Mouse (Mus musculus) olfactory bulb, adult 2 months (tissue): ENCODE results near the gene Erg. TPM values are rescaled to one million over a fixed set of nuclear protein-coding genes. Genes with fewer than 3 reads are reported as not detected.

ENCODE experiments used
- H3K27ac ChIP-seq: fragments of 200-500 bp; 2 replicates; pipeline ENCODE4 v1.5.1; 2012; ENCODE audit warnings: low read depth, low read length; ENCODE audit not compliant: insufficient read depth
- H3K4me1 ChIP-seq: fragments of 200-500 bp; 2 replicates; pipeline ENCODE4 v1.6.1; 2012; ENCODE audit warnings: low read length; ENCODE audit not compliant: control insufficient read depth, insufficient read depth
- H3K4me3 ChIP-seq: fragments of 200-500 bp; 2 replicates; pipeline ENCODE4 v1.5.1; 2012; ENCODE audit warnings: mild to moderate bottlenecking, low read depth, low read length, moderate library complexity; ENCODE audit not compliant: insufficient read depth
- CTCF ChIP-seq: fragments of 200-500 bp; IDR thresholded peaks from 2 replicates; pipeline ENCODE4 v1.5.1; 2012; ENCODE audit warnings: low read depth, mild to moderate bottlenecking, low read length, moderate library complexity; ENCODE audit not compliant: insufficient read depth
- POLR2A ChIP-seq: fragments of 200-500 bp; IDR thresholded peaks from 2 replicates; pipeline ENCODE4 v1.6.1; 2012; ENCODE audit warnings: mild to moderate bottlenecking, low read depth, low read length, moderate library complexity; ENCODE audit not compliant: insufficient read depth
- WGBS: fragments of 180-500 bp; shearing (Covaris S2); methylation state at CpG from one replicate; pipeline ENCODE4 v1.1.7; 2018; 5-methylcytosine and 5-hydroxymethylcytosine counted together
- polyA plus RNA-seq: library from polyadenylated mRNA; stranded (reverse); fragments of >200 nt; gene quantifications from 2 replicates; pipeline ENCODE4 v1.2.4, GENCODE M21; 2012; ENCODE audit warnings: low replicate concordance; ENCODE audit not compliant: missing spikeins, insufficient read depth, insufficient read length

The Erg gene
- polyA plus RNA-seq, 1 experiment, result not detected

DNA sequence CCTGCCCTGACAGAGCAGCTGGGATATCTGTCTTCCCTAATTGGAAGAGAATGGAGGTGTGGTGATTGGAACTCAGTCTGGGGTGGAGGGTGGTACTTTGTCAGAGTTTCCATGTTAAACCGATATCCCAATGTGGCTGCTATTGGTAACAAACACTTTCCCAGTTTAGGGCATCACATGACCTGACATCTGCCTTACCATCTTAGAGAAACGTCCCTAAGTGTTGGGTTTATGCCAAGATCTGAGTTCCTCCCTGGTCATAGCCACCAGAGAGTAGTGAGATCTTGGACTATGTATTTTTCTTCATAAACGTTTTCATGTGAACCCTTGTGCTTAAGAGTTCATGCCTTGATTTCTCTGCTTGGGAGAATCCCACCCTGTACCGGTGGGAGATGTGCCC lies 144.4 kb downstream of the Erg start:
- Histone ChIP-seq H3K27ac (no peak overlapping the region), H3K4me1 (peaks cover 4% of the 10 kb centered on the region), H3K4me3 (no peak overlapping the region)
- TF ChIP-seq POLR2A (no peak), CTCF (no peak)
- 69% methylated on average over 4 of the region's 4 CpGs for WGBS

DNA sequence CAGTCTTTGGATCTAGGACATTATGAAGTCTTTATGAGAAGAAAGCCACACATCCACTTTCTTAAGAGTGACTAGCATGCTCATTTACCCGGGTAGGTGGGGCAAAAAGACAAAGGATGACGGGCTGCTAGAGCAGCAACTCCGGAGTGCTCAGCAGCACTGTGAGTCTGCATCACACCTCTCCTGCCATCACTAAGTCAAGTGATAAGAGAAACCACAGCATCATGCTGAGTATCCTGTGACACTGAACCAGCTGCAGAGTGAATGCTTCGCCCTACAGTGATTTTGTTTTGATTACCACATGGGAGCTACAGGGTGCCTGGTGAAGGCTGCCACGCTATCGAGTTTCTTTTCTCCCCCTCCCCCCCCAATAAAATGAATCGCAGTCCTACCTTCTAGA lies 145.2 kb downstream of the Erg start:
- TF ChIP-seq POLR2A (no peak), CTCF (no peak)

DNA sequence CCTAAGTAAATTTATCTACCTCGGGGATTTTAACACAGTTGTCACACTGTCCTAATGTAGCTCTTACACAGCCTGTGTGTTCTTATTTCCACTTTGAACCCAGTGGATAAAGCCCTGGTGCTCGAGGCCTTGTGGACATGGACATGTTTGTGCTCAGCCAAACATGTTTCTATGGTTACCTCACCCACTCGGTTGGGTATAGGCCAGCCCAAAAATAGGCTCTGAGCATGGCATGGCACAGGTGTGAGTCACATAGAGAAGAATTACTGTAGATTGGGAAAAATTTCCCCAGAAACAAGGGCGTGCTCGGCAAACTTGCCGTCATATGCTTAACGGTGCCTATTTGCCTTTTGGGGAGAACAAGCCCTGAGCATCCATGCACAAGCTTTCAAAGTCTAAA lies 146.1 kb downstream of the Erg start:
- Histone ChIP-seq H3K4me3 (no peak overlapping the region), H3K4me1 (peaks cover 6% of the 10 kb centered on the region), H3K27ac (no peak overlapping the region)
- WGBS, result 40% methylated on average over 7 of the region's 7 CpGs
- TF ChIP-seq POLR2A (no peak), CTCF (no peak)

More for the DNA sequence above, 145.2 kb downstream of the Erg start:
- no peak overlapping the region for H3K4me3 ChIP-seq
- no peak overlapping the region for H3K27ac ChIP-seq
- H3K4me1 ChIP-seq, result peaks cover 6% of the 10 kb centered on the region
- WGBS, result 63% methylated on average over 7 of the region's 7 CpGs

DNA sequence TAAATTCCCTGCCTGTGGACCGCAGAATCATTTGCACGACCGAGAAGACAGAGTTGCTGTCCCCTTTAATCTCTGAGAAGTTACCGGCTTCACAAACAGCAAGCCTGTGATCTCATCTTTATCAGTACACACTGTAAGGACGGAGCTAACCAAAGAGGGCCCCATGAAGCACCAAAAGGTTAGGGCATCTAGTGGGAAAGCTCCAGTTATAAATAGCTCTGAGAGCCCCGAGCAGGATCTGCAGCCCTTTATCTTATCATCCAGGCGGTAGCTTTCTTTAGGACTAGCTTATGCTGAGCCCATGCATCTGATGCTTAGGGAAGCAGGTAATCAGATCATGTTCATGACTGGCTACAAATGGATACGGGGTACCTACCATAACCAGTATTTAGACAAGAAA lies 146.6 kb downstream of the Erg start:
- H3K4me1 ChIP-seq, result peaks cover 6% of the 10 kb centered on the region
- TF ChIP-seq CTCF, result no peak
- no peak for TF ChIP-seq POLR2A
- H3K4me3 ChIP-seq, result no peak overlapping the region
- 77% methylated on average over 8 of the region's 8 CpGs for WGBS
- H3K27ac ChIP-seq, result no peak overlapping the region

DNA sequence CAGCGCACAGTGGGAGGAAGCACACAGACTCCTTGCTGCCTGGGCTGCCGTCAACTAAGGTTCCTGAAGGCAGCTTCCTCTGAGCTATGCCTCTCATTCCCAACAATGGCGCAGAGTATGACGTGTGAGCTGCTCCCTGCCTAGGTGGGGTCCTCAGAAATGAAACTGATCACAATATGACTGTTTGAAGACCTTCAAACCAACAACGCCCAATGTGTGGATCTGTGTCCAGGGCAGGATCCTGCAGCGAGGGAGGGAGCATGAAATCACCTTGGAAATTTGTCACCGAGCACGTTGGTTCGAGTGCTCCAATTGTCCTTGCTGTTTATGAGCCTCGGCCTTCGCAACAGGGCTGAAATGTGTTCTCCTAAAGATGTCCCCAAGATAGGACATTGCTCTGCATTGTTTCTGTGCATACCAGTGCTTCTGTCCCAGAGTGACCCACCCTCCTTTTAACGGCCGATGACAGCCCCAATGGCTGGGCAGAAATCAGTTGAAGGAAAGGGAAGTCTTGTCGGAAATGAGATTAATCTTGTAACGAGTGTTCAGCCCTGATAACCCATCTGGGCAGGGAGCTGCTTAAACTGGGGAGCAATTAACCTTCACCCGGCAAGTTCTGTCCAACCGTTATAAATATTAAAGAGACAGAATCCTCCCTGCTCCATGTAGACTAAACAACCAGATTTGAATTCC lies 147.4 kb downstream of the Erg start:
- WGBS, result 89% methylated on average over 17 of the region's 17 CpGs

DNA sequence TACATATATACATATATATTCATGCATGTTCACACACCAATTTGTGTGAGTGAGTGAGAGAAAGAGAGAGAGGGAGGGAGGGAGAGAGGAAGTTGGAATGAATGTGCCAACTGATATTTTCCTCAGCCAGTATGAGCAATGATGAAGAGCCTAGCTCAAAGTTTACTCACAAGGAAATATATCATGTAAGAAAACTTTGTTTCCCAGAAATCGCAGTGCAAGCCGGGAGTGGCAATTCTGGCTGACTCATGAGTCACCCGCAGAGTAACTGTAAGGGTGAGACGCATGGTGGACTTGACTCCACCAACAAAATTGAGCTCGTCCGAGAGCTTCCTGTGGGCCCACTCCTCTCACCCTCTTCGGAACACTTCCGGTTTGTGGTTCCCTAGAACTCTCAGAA lies 149.8 kb downstream of the Erg start:
- WGBS, result 76% methylated on average over 8 of the region's 8 CpGs
- H3K4me1 ChIP-seq, result peaks cover 9% of the 10 kb centered on the region
- no peak overlapping the region for H3K27ac ChIP-seq
- TF ChIP-seq POLR2A, result no peak
- TF ChIP-seq CTCF, result no peak
- no peak overlapping the region for H3K4me3 ChIP-seq

More for the DNA sequence above, 147.4 kb downstream of the Erg start:
- H3K4me3 ChIP-seq, result no peak overlapping the region
- H3K4me1 ChIP-seq, result peaks cover 6% of the 10 kb centered on the region
- TF ChIP-seq CTCF, result no peak
- no peak for TF ChIP-seq POLR2A
- no peak overlapping the region for H3K27ac ChIP-seq

DNA sequence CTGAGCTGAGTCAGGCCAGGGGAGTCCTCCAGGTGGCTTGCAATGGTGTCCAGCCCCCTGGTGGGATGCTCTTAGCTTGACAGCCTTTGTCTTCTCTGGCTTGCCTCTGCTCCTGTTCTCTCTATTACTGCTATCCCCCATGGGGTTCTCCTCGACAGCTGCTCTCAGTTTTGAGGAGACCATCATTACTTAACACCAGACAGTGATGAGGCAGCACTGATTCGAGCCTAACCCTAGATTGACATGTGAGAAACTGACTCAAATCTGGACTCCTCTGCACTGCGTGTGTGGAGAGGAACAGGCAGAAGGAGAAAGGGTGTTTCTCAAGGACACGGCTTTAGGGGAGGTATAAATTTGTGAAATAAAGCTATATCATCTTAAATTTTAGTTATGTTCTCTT lies 150.3 kb downstream of the Erg start:
- TF ChIP-seq POLR2A (no peak), CTCF (no peak)
- Histone ChIP-seq H3K27ac (no peak overlapping the region), H3K4me3 (no peak overlapping the region), H3K4me1 (peaks cover 9% of the 10 kb centered on the region)
- 79% methylated on average over 4 of the region's 4 CpGs for WGBS

DNA sequence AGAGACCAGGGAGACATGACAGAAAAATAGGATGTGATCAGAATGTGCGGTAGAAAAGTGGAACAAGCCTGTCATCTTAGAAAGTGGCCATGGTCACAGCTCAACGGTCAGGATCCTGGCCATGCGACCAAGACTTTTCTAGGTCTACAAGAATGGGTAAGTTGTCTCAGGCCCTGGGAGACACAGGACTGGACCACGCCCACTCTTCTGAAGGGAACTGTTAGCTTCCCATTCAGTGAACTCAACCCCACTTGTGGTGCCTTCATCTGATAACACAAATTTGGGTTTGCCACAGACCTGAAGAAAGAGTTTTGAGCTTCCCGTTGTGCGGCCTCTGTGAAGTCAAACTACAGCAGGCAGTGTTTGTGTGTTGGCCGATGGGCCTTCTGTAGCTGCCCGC lies 152.0 kb downstream of the Erg start:
- H3K4me3 ChIP-seq, result no peak overlapping the region
- TF ChIP-seq CTCF, result no peak
- no peak for TF ChIP-seq POLR2A
- H3K27ac ChIP-seq, result no peak overlapping the region
- WGBS, result 94% methylated on average over 8 of the region's 8 CpGs
- peaks cover 5% of the 10 kb centered on the region; the same call in 1 of the 2 replicates for H3K4me1 ChIP-seq

DNA sequence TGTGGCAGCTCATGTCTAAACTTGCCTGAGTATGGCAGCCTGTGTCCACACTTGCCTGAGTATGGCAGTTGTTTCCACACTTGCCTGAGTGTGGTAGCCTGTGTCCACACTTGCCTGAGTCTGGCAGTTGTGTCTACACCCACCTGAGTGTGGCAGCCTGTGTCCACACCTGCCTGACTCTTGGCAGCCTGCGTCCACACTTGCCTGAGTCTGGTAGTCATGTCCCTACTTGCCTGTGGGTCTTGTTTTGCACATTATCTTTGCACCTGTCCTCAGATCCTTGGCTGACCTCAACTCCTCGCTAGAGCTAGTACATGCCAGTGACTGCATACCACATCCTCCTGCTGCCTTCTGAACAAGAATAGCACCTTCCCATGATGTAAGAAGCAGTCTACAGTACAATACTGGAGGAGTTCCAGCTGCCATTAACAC lies 153.8 kb downstream of the Erg start:
- H3K27ac ChIP-seq, result no peak overlapping the region
- no peak overlapping the region for H3K4me3 ChIP-seq
- TF ChIP-seq POLR2A, result no peak
- no peak for TF ChIP-seq CTCF
- 82% methylated on average over 2 of the region's 2 CpGs for WGBS
- H3K4me1 ChIP-seq, result peaks cover 5% of the 10 kb centered on the region; the same call in 1 of the 2 replicates
